Comparison of ENCODE assay signal across 9 mouse cellular contexts in the genomic region with DNA sequence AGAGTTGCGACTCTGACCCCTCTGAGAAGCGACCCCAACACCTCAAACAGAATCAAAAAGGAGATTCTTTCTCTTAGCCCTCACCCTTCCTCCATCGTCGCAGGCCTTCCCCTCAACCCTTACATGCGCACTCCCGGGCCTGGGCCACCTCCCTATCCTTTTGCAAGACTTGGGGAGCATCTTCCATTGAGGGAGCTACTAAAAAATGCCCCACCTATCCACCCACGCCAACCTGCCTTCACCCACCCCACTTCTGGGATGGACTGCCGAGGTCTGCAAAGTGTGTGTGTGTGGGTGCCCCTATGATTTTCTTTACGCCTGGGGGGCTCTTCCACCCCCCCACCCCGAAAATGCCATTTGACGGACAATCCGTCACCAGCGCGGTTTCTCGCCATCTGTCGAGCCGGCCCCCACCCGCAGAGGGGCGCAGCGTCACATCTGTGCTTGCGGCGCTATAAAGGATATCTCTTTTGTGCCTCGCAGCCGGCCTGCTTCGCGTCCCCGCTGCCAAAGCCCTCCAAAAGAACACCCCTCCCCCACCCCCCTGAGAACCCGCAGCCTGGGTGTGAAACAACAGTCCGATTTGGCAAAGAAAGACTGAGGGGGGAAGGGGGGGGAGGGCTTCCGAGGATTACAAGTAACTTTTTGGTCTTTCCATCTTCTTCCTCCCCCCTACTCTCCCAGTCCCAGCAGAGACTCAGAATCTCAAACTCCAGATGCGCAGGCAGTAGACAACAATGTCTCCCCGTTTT. TPM values are rescaled to one million over a fixed set of nuclear protein-coding genes. Genes with fewer than 3 reads are reported as not detected.
DNase-seq lines count a peak whose midpoint lies in the region; ATAC-seq and TF ChIP-seq lines count a peak whose summit lies in the region.
"Had no signal": no experiment of that assay in that cellular context is flagged by ENCODE, and none has a peak within 500 bp of the region (broad histone marks: within the 10 kb centered on the region; RNA-seq: fewer than 3 reads in every experiment).

No protein-coding gene starts in this region.

- H3K27ac ChIP-seq in heart, postnatal 0 days (ENCODE audit: low read depth): no peak overlapping the region
- H3K27ac ChIP-seq in intestine, embryonic 16.5 days (ENCODE audit: low read length): no peak overlapping the region

- H3K4me1 ChIP-seq in heart, postnatal 0 days (ENCODE audit: control insufficient read depth, insufficient read depth): no peaks in the 10 kb centered on the region
- no peaks in the 10 kb centered on the region for H3K4me1 ChIP-seq in intestine, embryonic 16.5 days (ENCODE audit: control insufficient read depth, insufficient read depth, low read length)

- no peak overlapping the region for H3K9ac ChIP-seq in heart, postnatal 0 days (replicated peaks; ENCODE audit: low read depth, low read length)
- H3K9ac ChIP-seq in intestine, embryonic 16.5 days (ENCODE audit: low read depth, low read length): no peak overlapping the region

- intact Hi-C loops in heart, postnatal 36 days (cut with DNase I): loop anchor here (2.0 kb wide), 1 partner anchor 359 kb away; no protein-coding TSS in a partner anchor

- WGBS in heart, postnatal 0 days: under 1% methylated on average over 32 of the region's 32 CpGs
- WGBS in intestine, embryonic 16.5 days: 2% methylated on average over 32 of the region's 32 CpGs

- H3K4me3 ChIP-seq in heart, postnatal 0 days (ENCODE audit: low read depth, low read length): 0 out of 2 replicates have a peak overlapping the region, but pooled peaks have one; percentile 5
- H3K4me3 ChIP-seq in intestine, embryonic 16.5 days (ENCODE audit: low read length): peak overlapping the region; percentile 29

- no peak for TF ChIP-seq CTCF in heart, postnatal 0 days (IDR thresholded peaks at IDR 0.05; ENCODE audit: low read depth)

- peaks cover 4% of the 10 kb centered on the region; the same call in 1 of the 2 replicates for H3K9me3 ChIP-seq in heart, postnatal 0 days (replicated peaks; ENCODE audit: control insufficient read depth, low read length)
- H3K9me3 ChIP-seq in intestine, embryonic 16.5 days (ENCODE audit: control insufficient read depth, low read length): no peaks in the 10 kb centered on the region

- DNase-seq in heart, postnatal 0 days (ENCODE audit: low spot score): no peak
- no peak for DNase-seq in heart, postnatal 36 days
- DNase-seq in embryo, embryonic 11.5 days (ENCODE audit: low read depth, low spot score): peak; percentile 51
- peak; percentile 75 for DNase-seq in retina, embryonic 14.5 days (ENCODE audit: low spot score)
- no peak for DNase-seq in urinary bladder, postnatal 14 days (ENCODE audit: low spot score)
- no peak for DNase-seq in gastrocnemius, postnatal 10 days
- DNase-seq in thymus, adult 18-20 months: no peak

- TF ChIP-seq EP300 in heart, postnatal 0 days (IDR thresholded peaks at IDR 0.05; ENCODE audit: low read depth): no peak

- peaks cover 41% of the 10 kb centered on the region for H3K27me3 ChIP-seq in heart, postnatal 0 days (ENCODE audit: control insufficient read depth, insufficient read depth, low read length)
- H3K27me3 ChIP-seq in intestine, embryonic 16.5 days (replicated peaks; ENCODE audit: control insufficient read depth, insufficient read depth, low read length): peaks cover 24% of the 10 kb centered on the region

- H3K36me3 ChIP-seq in heart, postnatal 0 days (replicated peaks; ENCODE audit: control insufficient read depth, insufficient read depth, low read length): no peaks in the 10 kb centered on the region
- no peaks in the 10 kb centered on the region for H3K36me3 ChIP-seq in intestine, embryonic 16.5 days (ENCODE audit: control insufficient read depth, insufficient read depth, low read length)

- peak overlapping the region; percentile 25 for H3K4me2 ChIP-seq in heart, postnatal 0 days (ENCODE audit: low read depth, low read length)
- peak overlapping the region; percentile 30; the same call in 1 of the 2 replicates for H3K4me2 ChIP-seq in intestine, embryonic 16.5 days (ENCODE audit: low read depth, low read length)

- no peak for ATAC-seq in heart, postnatal 0 days (ENCODE audit: insufficient read depth, low read depth)
- ATAC-seq in intestine, embryonic 16.5 days: no peak

RNA-seq across cellular contexts. Expression of gene Srrm4, which starts 0.6 kb away (rescaled TPM):
- 0.19 and 1.1 TPM in 2 replicates for total RNA-seq in heart, postnatal 0 days (2014; rRNA removed; ENCODE audit: low replicate concordance)
- 0.93 and 1.1 TPM in 2 replicates for polyA plus RNA-seq in heart, postnatal 0 days (2015; fragmentation: Nextera tagmentation; extraction: Ambion mirVana)
- total RNA-seq in heart, postnatal 36 days (2021): 1 to 10 TPM; 6.7 to 7.8 TPM
- 1.4 and 1.5 TPM in 2 replicates for polyA plus RNA-seq in intestine, embryonic 16.5 days (2015; fragmentation: Nextera tagmentation; extraction: Ambion mirVana)
- under 1 TPM; 0.19 to 0.36 TPM for total RNA-seq in gastrocnemius, postnatal 10 days (2021)
- total RNA-seq: MEL had no signal

Comparison
In these comparisons a context has a peak if more than half of its experiments do, and no peak if none do; other contexts are left out.
1. DNase-seq: peak in embryo, embryonic 11.5 days (single experiment) and retina, embryonic 14.5 days (single experiment); none in heart, postnatal 0 days (single experiment), heart, postnatal 36 days (0 of 2), urinary bladder, postnatal 14 days (single experiment), gastrocnemius, postnatal 10 days (single experiment) and thymus, adult 18-20 months (0 of 2).